Mouse (Mus musculus): ENCODE data around the gene Gnb2. TPM values are rescaled to one million over a fixed set of nuclear protein-coding genes. Genes with fewer than 3 reads are reported as not detected.

The Gnb2 gene
- polyA plus RNA-seq, 1 experiment: 1,492 TPM

GRCm38 (mm10) chr5:137529221-137529995, 3.9 kb downstream of the Gnb2 start:
- Histone ChIP-seq H3K4me3 (ENCODE audit: control insufficient read depth, insufficient read depth, low read length) (no peak overlapping the region), H3K27me3 (ENCODE audit: control insufficient read depth, insufficient read depth, low read length) (no peaks in the 10 kb centered on the region), H3K4me1 (replicated peaks; ENCODE audit: control insufficient read depth, insufficient read depth, low read length) (peaks cover 13% of the 10 kb centered on the region), H3K36me3 (ENCODE audit: control insufficient read depth, insufficient read depth, low read length) (peaks cover 46% of the 10 kb centered on the region), H3K27ac (ENCODE audit: control insufficient read depth, insufficient read depth, low read length) (no peak overlapping the region)
- DNase-seq: no peak
- TF ChIP-seq CTCF (IDR thresholded peaks at IDR 0.05; ENCODE audit: borderline replicate concordance, control insufficient read depth, extremely low read depth, insufficient read depth, low read length, poor library complexity) (no peak), POLR2A (IDR thresholded peaks at IDR 0.05; ENCODE audit: control insufficient read depth, extremely low read depth, insufficient read depth, low read length, poor library complexity) (no peak)
- 87% methylated on average over 15 of the region's 15 CpGs for WGBS

- Histone ChIP-seq H3K36me3 (ENCODE audit: control insufficient read depth, insufficient read depth, low read length) (peaks cover 56% of the 10 kb centered on the region), H3K27ac (ENCODE audit: control insufficient read depth, insufficient read depth, low read length) (no peak overlapping the region), H3K4me3 (ENCODE audit: control insufficient read depth, insufficient read depth, low read length) (no peak overlapping the region), H3K4me1 (replicated peaks; ENCODE audit: control insufficient read depth, insufficient read depth, low read length) (peaks cover 13% of the 10 kb centered on the region), H3K27me3 (ENCODE audit: control insufficient read depth, insufficient read depth, low read length) (no peaks in the 10 kb centered on the region)
- DNase-seq: no peak
- no peak for TF ChIP-seq POLR2A (IDR thresholded peaks at IDR 0.05; ENCODE audit: control insufficient read depth, extremely low read depth, insufficient read depth, low read length, poor library complexity)
- TF ChIP-seq CTCF (IDR thresholded peaks at IDR 0.05; ENCODE audit: borderline replicate concordance, control insufficient read depth, extremely low read depth, insufficient read depth, low read length, poor library complexity): no peak
- WGBS: 92% methylated on average over 22 of the region's 22 CpGs
Measured at GRCm38 (mm10) chr5:137528247-137528968, 4.9 kb downstream of the Gnb2 start.

GRCm38 (mm10) chr5:137527413-137527812, 5.9 kb downstream of the Gnb2 start:
- no peak for DNase-seq
- 88% methylated on average over 1 of the region's 1 CpGs for WGBS
- H3K4me1 ChIP-seq (replicated peaks; ENCODE audit: control insufficient read depth, insufficient read depth, low read length): peaks cover 13% of the 10 kb centered on the region
- no peak for TF ChIP-seq CTCF (IDR thresholded peaks at IDR 0.05; ENCODE audit: borderline replicate concordance, control insufficient read depth, extremely low read depth, insufficient read depth, low read length, poor library complexity)
- TF ChIP-seq POLR2A (IDR thresholded peaks at IDR 0.05; ENCODE audit: control insufficient read depth, extremely low read depth, insufficient read depth, low read length, poor library complexity): no peak
- no peaks in the 10 kb centered on the region for H3K27me3 ChIP-seq (ENCODE audit: control insufficient read depth, insufficient read depth, low read length)
- no peak overlapping the region for H3K27ac ChIP-seq (ENCODE audit: control insufficient read depth, insufficient read depth, low read length)
- peaks cover 66% of the 10 kb centered on the region for H3K36me3 ChIP-seq (ENCODE audit: control insufficient read depth, insufficient read depth, low read length)
- no peak overlapping the region for H3K4me3 ChIP-seq (ENCODE audit: control insufficient read depth, insufficient read depth, low read length)

GRCm38 (mm10) chr5:137526192-137526936, 6.9 kb downstream of the Gnb2 start:
- Histone ChIP-seq H3K36me3 (ENCODE audit: control insufficient read depth, insufficient read depth, low read length) (peaks cover 74% of the 10 kb centered on the region), H3K4me3 (ENCODE audit: control insufficient read depth, insufficient read depth, low read length) (no peak overlapping the region), H3K4me1 (replicated peaks; ENCODE audit: control insufficient read depth, insufficient read depth, low read length) (peaks cover 13% of the 10 kb centered on the region), H3K27me3 (ENCODE audit: control insufficient read depth, insufficient read depth, low read length) (no peaks in the 10 kb centered on the region), H3K27ac (ENCODE audit: control insufficient read depth, insufficient read depth, low read length) (no peak overlapping the region)
- no peak for DNase-seq
- no peak for TF ChIP-seq POLR2A (IDR thresholded peaks at IDR 0.05; ENCODE audit: control insufficient read depth, extremely low read depth, insufficient read depth, low read length, poor library complexity)
- no peak for TF ChIP-seq CTCF (IDR thresholded peaks at IDR 0.05; ENCODE audit: borderline replicate concordance, control insufficient read depth, extremely low read depth, insufficient read depth, low read length, poor library complexity)
- 53% methylated on average over 16 of the region's 16 CpGs for WGBS

GRCm38 (mm10) chr5:137525511-137525910, 7.8 kb downstream of the Gnb2 start:
- Histone ChIP-seq H3K27me3 (ENCODE audit: control insufficient read depth, insufficient read depth, low read length) (no peaks in the 10 kb centered on the region), H3K27ac (ENCODE audit: control insufficient read depth, insufficient read depth, low read length) (no peak overlapping the region), H3K36me3 (ENCODE audit: control insufficient read depth, insufficient read depth, low read length) (peaks cover 83% of the 10 kb centered on the region), H3K4me1 (replicated peaks; ENCODE audit: control insufficient read depth, insufficient read depth, low read length) (peaks cover 6% of the 10 kb centered on the region), H3K4me3 (ENCODE audit: control insufficient read depth, insufficient read depth, low read length) (no peak overlapping the region)
- TF ChIP-seq CTCF (IDR thresholded peaks at IDR 0.05; ENCODE audit: borderline replicate concordance, control insufficient read depth, extremely low read depth, insufficient read depth, low read length, poor library complexity): no peak
- TF ChIP-seq POLR2A (IDR thresholded peaks at IDR 0.05; ENCODE audit: control insufficient read depth, extremely low read depth, insufficient read depth, low read length, poor library complexity): no peak
- WGBS: 78% methylated on average over 16 of the region's 16 CpGs
- DNase-seq: no peak

GRCm38 (mm10) chr5:137524671-137525070, 8.6 kb downstream of the Gnb2 start:
- Histone ChIP-seq H3K27me3 (ENCODE audit: control insufficient read depth, insufficient read depth, low read length) (no peaks in the 10 kb centered on the region), H3K4me3 (ENCODE audit: control insufficient read depth, insufficient read depth, low read length) (no peak overlapping the region), H3K27ac (ENCODE audit: control insufficient read depth, insufficient read depth, low read length) (no peak overlapping the region), H3K4me1 (replicated peaks; ENCODE audit: control insufficient read depth, insufficient read depth, low read length) (0 out of 2 replicates have a peak, but pooled peaks cover 3% of the 10 kb centered on the region), H3K36me3 (ENCODE audit: control insufficient read depth, insufficient read depth, low read length) (peaks cover 83% of the 10 kb centered on the region)
- no peak for DNase-seq
- WGBS: 90% methylated on average over 13 of the region's 13 CpGs
- TF ChIP-seq POLR2A (IDR thresholded peaks at IDR 0.05; ENCODE audit: control insufficient read depth, extremely low read depth, insufficient read depth, low read length, poor library complexity) (no peak), CTCF (IDR thresholded peaks at IDR 0.05; ENCODE audit: borderline replicate concordance, control insufficient read depth, extremely low read depth, insufficient read depth, low read length, poor library complexity) (no peak)

All from thymus, adult 2 months (tissue).